Mouse (Mus musculus): ENCODE measurements around the gene Zkscan17.
"Not testable (repeated sequence)": the region's sequence is repeated elsewhere in the genome, so short reads cannot be mapped to it uniquely, and the experiment has no call there.

Zkscan17 gene

DNA sequence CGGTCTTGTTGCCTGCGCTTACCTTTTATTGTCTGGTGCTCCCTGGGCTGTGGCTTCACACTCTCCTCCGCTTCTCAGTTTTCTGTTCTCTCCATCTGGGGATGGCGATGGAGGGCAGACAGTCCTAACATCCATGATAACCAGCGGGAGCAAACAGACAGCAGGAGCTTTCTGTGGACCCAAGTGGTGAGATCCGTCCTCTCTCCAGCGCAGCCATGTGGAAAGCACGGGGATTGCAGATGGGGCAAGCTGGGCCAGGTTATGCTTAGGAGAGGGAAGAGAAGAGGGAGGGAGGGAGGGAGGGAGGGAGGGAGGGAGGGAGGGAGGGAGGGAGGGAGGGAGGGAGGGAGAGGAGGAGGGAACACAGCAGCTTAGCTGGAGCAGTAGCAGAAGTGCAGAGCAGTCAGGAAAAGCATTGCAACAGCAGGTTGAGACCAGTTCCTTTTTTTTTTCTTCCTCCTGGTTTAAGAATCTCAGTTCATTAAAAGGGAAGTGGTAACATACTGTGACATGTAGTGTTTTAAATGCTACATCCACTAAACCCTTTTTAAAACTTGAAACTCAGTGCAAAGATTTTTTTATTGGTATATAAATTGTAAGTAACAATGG lies at the start of gene Zkscan17:
Gene Zkscan17 (minus strand): TSS at position 280 of the 609 bp plus-strand sequence.
- DNase-seq (ENCODE audit: low spot score in 2 of 2) = no peak

DNA sequence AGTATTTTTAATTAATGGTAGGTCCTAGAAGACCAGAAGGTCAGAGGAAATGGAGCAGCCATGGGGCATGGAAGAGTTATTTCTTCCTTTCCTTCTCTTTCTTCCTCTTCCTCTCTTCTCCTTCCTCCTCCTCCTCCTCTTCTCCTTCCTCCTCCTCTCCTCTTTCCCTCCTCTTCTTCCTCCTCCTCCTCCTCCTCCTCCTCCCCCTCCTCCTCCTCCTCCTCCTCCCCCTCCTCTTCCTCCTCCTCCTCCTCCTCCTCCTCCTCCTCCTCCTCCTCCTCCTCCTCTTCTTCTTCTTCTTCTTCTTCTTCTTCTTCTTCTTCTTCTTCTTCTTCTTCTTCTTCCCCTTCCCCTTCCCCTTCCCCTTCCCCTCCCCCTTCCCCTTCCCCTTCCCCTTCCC lies 49.6 kb upstream of the Zkscan17 start, which contains the start of gene Olfr222:
Gene Olfr222 (minus strand): TSS at position 101 of the 400 bp plus-strand sequence.
- DNase-seq (ENCODE audit: low spot score in 2 of 2) = not testable (repeated sequence)

- no peak for DNase-seq (ENCODE audit: low spot score in 2 of 2)
Observed at GRCm38 (mm10) chr11:59575726-59576125, 49.2 kb upstream of the Zkscan17 start.

GRCm38 (mm10) chr11:59569306-59569705 lies 42.8 kb upstream of the Zkscan17 start:
- DNase-seq (ENCODE audit: low spot score in 2 of 2) = no peak

GRCm38 (mm10) chr11:59562837-59563236 lies 36.3 kb upstream of the Zkscan17 start:
- no peak for DNase-seq (ENCODE audit: low spot score in 2 of 2)

DNA sequence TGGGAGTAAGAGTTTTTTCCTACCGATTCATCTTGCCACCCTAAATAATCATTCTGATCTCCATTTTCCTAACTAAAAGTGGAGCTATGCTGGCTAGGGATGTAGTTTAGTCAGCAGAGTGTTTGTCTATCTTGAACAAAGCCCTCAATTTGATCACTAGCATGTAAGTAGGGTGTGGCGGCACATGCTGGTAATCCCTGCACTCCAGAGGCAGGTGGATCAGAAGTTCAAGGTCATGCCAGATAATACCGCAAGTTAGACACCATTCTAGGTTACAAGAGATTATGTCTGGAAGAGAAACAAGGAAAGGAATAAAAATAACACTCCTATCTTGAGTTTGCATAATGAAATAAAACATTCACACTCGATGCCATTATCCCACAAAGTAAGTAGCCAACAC lies 35.8 kb upstream of the Zkscan17 start:
- DNase-seq (ENCODE audit: low spot score in 2 of 2) = no peak

DNA sequence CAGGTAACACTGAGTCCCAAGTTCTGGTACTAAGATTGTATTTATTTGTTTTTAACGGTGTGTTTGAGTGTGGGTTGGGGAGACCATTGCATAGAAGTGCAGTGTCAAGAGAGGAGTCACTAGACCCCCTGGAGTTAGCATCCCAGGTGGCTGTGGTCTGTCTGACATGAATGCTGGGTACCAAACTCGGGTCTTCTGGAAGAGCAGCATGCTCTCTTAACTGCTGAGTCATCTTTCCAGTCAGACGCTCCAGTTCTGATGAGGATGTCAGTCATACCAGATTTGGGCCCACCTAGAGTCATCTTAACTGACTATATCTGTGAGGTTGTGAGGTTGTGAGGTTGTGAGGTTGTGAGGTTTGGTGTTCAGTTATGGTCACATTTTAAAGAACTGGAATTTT lies 34.4 kb upstream of the Zkscan17 start:
- no peak for DNase-seq (ENCODE audit: low spot score in 2 of 2)

- no peak for DNase-seq (ENCODE audit: low spot score in 2 of 2)
Observed at GRCm38 (mm10) chr11:59554535-59554934, 28.0 kb upstream of the Zkscan17 start.

DNA sequence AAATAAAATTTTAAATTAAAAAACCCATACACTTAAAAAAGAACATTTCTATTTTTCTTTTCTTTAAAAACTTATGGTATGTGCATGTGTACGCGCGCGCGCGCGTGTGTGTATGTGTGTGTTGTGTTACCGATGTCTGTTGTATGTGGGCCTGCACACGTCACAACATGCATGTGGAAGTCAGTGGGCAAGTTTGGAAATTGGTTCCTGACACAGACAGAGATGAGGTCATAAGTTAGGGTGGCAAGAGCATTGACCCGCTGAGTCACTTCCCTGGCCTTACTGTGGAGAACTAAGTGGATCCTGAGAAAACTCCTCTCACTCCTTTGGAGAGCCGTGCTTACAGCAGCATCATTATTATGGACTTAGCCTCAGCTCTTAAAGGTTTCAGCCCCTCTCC lies 27.6 kb upstream of the Zkscan17 start:
- DNase-seq (ENCODE audit: low spot score in 2 of 2) = no peak

- peak in 1 of 2 experiments; percentile 28 for DNase-seq (ENCODE audit: low spot score in 2 of 2)
Observed at GRCm38 (mm10) chr11:59544005-59544404, 17.5 kb upstream of the Zkscan17 start.

DNA sequence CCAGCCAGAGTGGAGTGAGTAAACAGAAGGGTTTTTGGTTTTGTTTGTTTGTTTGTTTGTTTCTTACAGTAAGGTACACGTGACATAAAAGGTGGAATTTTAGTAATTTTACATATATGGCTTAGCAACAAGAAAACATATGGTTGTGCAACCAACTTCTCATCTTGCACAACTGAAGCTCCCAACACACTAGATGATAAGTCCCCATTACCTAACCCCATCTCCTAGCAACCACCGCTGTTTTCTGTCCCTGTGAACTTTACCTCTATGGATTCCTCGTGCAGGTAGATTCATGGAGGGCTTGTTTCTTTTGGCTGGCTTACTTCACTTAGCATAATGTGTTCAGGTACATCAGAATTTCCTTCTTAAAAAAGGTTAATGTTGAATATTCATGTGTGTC lies 16.8 kb upstream of the Zkscan17 start:
- DNase-seq (ENCODE audit: low spot score in 2 of 2) = no peak

DNA sequence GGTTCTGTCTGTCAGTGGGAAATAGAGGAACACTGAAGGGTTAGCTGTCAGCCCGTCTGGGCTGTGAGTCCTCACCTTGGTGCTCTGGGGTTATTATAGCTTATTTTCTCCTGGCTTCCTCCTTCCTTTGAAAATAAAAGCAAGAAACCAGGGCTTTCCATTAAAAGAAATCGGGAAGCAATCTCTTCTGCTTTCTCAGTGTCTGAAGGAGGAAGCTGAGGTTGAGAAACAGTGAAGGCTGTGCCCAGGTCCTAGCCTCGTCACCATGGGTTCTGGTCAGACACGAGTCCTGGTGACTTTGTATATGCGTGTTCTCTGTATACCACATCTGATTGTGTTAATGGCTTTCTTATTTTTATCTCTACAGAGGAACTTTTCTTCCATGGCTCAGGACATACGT lies 15.9 kb upstream of the Zkscan17 start:
- no peak for DNase-seq (ENCODE audit: low spot score in 2 of 2)

- DNase-seq (ENCODE audit: low spot score in 2 of 2) = no peak
Observed at GRCm38 (mm10) chr11:59541324-59541723, 14.8 kb upstream of the Zkscan17 start, which contains the start of gene Nlrp3. TSS of gene Nlrp3 (plus strand) at chr11:59541568.

- DNase-seq (ENCODE audit: low spot score in 2 of 2) = no peak
Observed at GRCm38 (mm10) chr11:59540123-59540522, 13.6 kb upstream of the Zkscan17 start.

- DNase-seq (ENCODE audit: low spot score in 2 of 2) = peak in 1 of 2 experiments; percentile 64
Observed at GRCm38 (mm10) chr11:59538387-59538786, 11.8 kb upstream of the Zkscan17 start.

DNA sequence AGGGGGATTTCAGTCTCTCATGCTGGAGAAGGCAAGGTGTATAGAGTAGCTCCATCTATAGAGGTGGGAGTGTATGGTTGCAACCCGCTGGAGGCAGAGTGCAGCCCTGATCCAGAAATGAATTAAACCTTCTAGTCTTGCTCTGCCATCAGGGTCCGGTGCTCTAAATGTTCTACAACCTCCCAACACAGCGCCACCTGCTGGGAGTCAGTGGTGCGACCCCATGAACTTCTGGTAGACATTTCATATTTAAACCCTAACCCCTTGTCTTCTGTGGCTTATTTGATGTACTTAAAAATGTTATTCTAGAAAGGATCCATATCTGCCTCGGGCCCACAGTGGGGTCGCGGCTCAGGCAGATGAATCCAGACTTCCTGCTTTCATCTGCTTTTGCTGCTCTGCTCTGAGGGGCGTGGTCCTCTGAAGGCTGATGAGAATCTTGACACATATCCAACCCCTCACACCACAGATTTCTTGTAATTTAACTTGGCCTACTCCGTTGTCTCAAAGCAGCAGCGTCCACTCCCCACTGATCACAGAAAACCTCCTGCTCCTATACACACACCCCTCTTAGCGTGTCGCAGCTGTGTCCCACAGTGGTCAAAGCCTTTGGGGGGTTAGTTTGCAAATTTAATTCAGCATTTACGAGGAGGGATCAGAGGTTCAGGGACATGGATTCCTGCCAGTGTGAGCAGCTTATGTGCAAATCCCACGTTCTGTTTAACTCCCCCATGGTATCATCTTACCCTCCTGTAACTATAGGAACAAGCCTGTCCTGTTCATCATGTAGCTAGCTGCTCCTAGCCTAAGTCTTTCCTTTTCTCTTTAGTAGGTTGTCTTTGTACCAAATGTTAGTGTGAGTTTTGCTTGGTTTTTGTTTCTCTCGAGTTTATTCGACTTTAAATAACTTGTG lies 10.9 kb upstream of the Zkscan17 start:
- DNase-seq (ENCODE audit: low spot score in 2 of 2) = no peak

- no peak for DNase-seq (ENCODE audit: low spot score in 2 of 2)
Observed at GRCm38 (mm10) chr11:59531562-59531961, 5.0 kb upstream of the Zkscan17 start.

DNA sequence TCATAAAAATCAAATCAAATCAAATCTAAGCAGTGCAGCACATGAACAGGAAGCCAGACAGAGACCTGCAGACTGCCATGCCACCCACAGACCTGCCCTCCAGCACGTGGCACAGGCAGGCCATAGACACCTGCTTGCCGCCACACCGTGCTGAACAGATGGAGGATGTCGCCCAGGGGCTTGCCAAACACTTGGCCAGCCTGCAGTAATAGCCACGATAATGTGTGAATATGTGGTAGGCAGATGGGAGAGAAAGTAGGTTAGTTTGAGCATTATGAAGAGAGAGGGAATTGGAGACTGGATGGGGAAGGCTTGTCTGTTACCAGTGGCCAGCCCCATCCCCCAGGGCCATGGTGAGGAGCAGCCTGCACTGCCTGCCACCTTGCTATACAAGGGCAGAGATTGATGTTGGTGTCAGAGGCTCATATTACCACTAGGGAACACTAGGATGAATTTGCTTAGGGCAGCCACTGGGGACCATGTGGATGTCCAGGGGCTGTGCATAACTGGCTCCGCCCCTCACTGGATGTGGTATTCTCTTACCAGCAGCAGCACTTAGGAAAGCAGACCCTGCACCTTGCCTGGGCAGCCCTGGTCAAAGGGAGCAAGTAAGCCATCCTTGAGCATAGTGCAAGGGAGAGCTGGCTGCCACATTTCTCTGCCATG lies 4.5 kb upstream of the Zkscan17 start:
- DNase-seq (ENCODE audit: low spot score in 2 of 2) = peak in 1 of 2 experiments; percentile 62

DNA sequence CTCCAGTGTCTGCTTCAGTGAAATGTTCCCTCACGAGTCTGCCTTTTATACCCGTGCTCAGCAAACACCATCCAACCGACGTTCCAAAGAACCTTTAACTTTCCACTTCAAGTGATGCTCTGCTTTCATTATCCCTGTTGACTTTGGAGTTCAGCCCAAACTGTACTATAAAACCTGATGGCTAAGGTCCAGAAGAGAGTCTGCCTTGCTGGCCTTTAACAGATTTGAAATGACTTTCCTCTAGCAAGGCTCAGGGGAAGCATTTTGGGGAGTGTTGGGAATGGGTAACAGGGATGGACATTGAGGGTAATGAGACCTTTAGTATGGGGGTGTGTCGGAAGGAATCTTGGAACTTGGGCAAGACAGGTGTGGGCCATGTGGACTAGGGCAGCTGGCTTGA lies 3.7 kb upstream of the Zkscan17 start:
- DNase-seq (ENCODE audit: low spot score in 2 of 2) = no peak

DNA sequence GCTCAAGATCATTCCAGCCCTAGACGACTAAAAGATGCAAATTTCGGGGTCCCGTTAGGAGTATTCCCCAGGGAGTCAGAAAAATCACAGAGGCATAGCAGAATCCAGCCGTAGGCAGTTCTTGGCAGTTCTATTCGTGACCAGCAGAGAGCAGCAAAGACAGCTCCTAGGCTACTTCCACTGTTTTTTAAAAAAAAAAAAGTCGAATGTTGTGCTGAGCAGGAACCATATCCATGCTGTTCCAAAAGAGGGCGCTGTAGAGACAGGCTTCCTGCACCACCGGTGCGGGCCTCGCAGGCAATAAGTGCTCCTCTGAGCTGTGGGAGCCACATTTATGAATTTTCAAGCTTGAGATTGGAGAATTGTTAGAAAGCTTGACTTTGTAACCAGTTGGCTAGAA lies 1.3 kb downstream of the Zkscan17 start:
- peak; percentile 58 to 90 for DNase-seq (ENCODE audit: low spot score in 2 of 2)

DNA sequence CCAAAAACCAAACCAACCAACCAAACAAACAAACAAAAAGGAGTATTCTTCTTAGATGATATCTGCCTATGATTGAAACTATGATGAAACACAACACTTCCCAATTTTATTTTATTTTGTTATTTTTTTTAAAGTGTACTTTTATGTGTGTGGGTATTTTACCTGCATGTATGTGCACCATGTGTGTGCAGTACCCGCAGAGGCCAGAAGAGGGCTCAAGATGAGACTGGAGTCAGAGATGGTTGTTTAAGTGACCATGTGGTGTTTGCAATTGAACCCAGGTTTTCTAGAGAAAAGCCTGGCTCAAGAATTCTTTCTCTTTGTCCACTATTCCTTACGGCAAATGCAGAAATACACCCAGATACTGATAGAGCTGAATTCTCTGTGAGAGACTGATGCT lies 2.4 kb downstream of the Zkscan17 start:
- DNase-seq (ENCODE audit: low spot score in 2 of 2) = no peak

DNA sequence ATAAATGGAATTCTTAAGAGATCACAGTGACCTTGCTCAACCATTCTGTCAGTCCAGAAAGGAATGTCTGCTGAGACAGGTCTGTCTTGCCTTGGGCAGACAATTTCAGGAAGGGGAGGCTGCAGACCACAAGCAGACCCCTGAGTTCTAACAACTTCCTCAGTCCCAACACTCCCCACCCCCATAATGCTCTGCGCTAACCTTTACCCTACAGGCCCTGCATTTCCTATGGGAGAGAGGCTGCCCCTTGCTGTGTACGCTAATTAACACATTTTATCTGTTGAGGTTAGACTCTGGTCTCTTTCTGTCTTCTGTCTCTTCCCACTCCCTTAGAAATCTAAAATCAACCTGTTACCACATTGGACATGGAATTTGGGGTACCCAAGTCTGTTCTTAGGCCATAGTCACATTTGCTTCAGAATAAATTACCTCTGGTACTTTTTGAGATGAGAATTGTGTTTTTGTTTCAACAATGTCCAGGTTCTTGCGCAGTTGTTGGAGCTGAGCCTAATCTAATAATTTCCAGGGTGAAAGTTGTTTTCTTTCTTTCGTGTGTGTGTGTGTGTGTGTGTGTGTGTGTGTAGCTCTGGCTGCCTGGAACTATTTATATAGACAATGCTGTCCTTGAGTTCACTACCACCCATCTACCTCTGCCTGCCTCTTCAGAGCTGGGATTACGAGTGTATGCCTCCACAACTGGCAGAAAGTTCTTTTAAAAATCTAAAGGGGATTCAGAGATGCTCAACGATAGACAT lies 6.6 kb downstream of the Zkscan17 start:
- no peak for DNase-seq (ENCODE audit: low spot score in 2 of 2)
